Mouse (Mus musculus): ENCODE results near the gene 1600014C10Rik.

The 1600014C10Rik gene

DNA sequence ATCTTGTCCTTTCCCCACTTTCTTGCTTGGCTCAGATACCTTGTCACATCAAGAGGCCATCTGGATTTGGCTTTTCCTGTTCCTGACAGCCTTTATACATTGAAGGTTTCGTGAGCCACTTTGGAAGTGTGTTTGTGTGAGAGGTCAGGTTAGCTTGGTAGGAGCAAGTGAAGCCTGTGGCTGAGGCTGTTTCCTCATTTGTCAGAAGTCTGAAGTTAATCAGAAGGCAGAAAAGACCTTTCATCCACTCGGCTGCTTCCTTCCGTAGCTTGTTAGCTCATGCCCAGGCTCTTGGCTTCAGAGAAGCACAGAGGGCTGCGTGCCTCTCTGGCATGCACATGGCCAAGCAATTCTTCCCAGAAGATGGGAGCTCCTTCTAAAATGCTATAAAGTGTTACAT is 4.8 kb downstream of the 1600014C10Rik start:
- peaks cover 3% of the 10 kb centered on the region; the same call in 1 of the 2 replicates for H3K36me3 ChIP-seq (ENCODE audit: insufficient read depth, low read length)
- H3K4me1 ChIP-seq (replicated peaks; ENCODE audit: low read depth, low read length): peaks cover 50% of the 10 kb centered on the region
- no peaks in the 10 kb centered on the region for H3K9me3 ChIP-seq (ENCODE audit: low read length)
- no peak for TF ChIP-seq NANOG (IDR thresholded peaks at IDR 0.05; ENCODE audit: borderline replicate concordance, low read length)
- no peak for TF ChIP-seq CTCF (conservative IDR thresholded peaks at IDR 0.05; ENCODE audit: low read length)
- TF ChIP-seq POU5F1 (IDR thresholded peaks at IDR 0.05; ENCODE audit: borderline replicate concordance, low read length): no peak
- no peaks in the 10 kb centered on the region for H3K27me3 ChIP-seq (ENCODE audit: insufficient read depth, low read length)
- H3K4me3 ChIP-seq (replicated peaks; ENCODE audit: low read length): no peak overlapping the region

GRCm38 (mm10) chr7:38188281-38189075 is 5.5 kb downstream of the 1600014C10Rik start:
- Histone ChIP-seq H3K4me1 (replicated peaks; ENCODE audit: low read depth, low read length) (peaks cover 46% of the 10 kb centered on the region), H3K27me3 (ENCODE audit: insufficient read depth, low read length) (no peaks in the 10 kb centered on the region), H3K9me3 (ENCODE audit: low read length) (no peaks in the 10 kb centered on the region), H3K4me3 (replicated peaks; ENCODE audit: low read length) (no peak overlapping the region), H3K36me3 (ENCODE audit: insufficient read depth, low read length) (peaks cover 3% of the 10 kb centered on the region; the same call in 1 of the 2 replicates)
- no peak for TF ChIP-seq CTCF (conservative IDR thresholded peaks at IDR 0.05; ENCODE audit: low read length)

- TF ChIP-seq NANOG (IDR thresholded peaks at IDR 0.05; ENCODE audit: borderline replicate concordance, low read length): no peak
- TF ChIP-seq CTCF (conservative IDR thresholded peaks at IDR 0.05; ENCODE audit: low read length): no peak
- TF ChIP-seq POU5F1 (IDR thresholded peaks at IDR 0.05; ENCODE audit: borderline replicate concordance, low read length): no peak
- H3K36me3 ChIP-seq (ENCODE audit: insufficient read depth, low read length): peaks cover 3% of the 10 kb centered on the region; the same call in 1 of the 2 replicates
- H3K4me3 ChIP-seq (replicated peaks; ENCODE audit: low read length): no peak overlapping the region
- H3K27me3 ChIP-seq (ENCODE audit: insufficient read depth, low read length): no peaks in the 10 kb centered on the region
- H3K4me1 ChIP-seq (replicated peaks; ENCODE audit: low read depth, low read length): peaks cover 48% of the 10 kb centered on the region
- no peaks in the 10 kb centered on the region for H3K9me3 ChIP-seq (ENCODE audit: low read length)
Measured at GRCm38 (mm10) chr7:38189136-38189982, 6.3 kb downstream of the 1600014C10Rik start.

- Histone ChIP-seq H3K27me3 (ENCODE audit: insufficient read depth, low read length) (no peaks in the 10 kb centered on the region), H3K36me3 (ENCODE audit: insufficient read depth, low read length) (peaks cover 3% of the 10 kb centered on the region; the same call in 1 of the 2 replicates), H3K4me3 (replicated peaks; ENCODE audit: low read length) (no peak overlapping the region), H3K4me1 (replicated peaks; ENCODE audit: low read depth, low read length) (peaks cover 46% of the 10 kb centered on the region), H3K9me3 (ENCODE audit: low read length) (no peaks in the 10 kb centered on the region)
- TF ChIP-seq NANOG (IDR thresholded peaks at IDR 0.05; ENCODE audit: borderline replicate concordance, low read length): no peak
- TF ChIP-seq CTCF (conservative IDR thresholded peaks at IDR 0.05; ENCODE audit: low read length): peak; percentile 55
Measured at GRCm38 (mm10) chr7:38190056-38190835, 7.2 kb downstream of the 1600014C10Rik start.

DNA sequence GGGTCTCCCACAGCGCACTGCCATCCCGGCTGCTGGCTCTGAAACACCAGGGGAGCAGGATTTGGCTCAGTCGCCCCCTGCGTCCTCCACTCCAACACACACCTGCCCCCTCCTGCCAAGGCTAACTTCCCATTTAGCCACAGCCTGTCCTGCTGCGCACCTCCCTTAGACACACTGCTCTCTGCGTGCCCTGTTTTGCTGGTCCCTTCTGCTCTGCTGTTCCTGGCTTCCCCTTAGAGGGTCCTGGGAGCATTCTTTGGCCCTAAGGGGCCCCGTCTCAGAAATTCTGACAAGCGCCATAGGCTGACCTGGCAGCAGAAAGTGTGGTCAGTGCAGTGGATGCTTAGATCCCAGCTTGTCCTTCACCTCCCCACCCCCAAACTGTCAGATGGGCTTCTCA is 8.1 kb downstream of the 1600014C10Rik start:
- peak overlapping the region; percentile 39; the same call in 1 of the 2 replicates for H3K4me3 ChIP-seq (replicated peaks; ENCODE audit: low read length)
- H3K27me3 ChIP-seq (ENCODE audit: insufficient read depth, low read length): no peaks in the 10 kb centered on the region
- peaks cover 37% of the 10 kb centered on the region for H3K4me1 ChIP-seq (replicated peaks; ENCODE audit: low read depth, low read length)
- H3K9me3 ChIP-seq (ENCODE audit: low read length): no peaks in the 10 kb centered on the region
- TF ChIP-seq CTCF (conservative IDR thresholded peaks at IDR 0.05; ENCODE audit: low read length): no peak
- no peak for TF ChIP-seq POU5F1 (IDR thresholded peaks at IDR 0.05; ENCODE audit: borderline replicate concordance, low read length)
- TF ChIP-seq NANOG (IDR thresholded peaks at IDR 0.05; ENCODE audit: borderline replicate concordance, low read length): no peak
- H3K36me3 ChIP-seq (ENCODE audit: insufficient read depth, low read length): peaks cover 3% of the 10 kb centered on the region; the same call in 1 of the 2 replicates

- Histone ChIP-seq H3K36me3 (ENCODE audit: insufficient read depth, low read length) (peaks cover 3% of the 10 kb centered on the region; the same call in 1 of the 2 replicates), H3K27me3 (ENCODE audit: insufficient read depth, low read length) (no peaks in the 10 kb centered on the region), H3K9me3 (ENCODE audit: low read length) (no peaks in the 10 kb centered on the region), H3K4me3 (replicated peaks; ENCODE audit: low read length) (peak overlapping the region; percentile 39; the same call in 1 of the 2 replicates), H3K4me1 (replicated peaks; ENCODE audit: low read depth, low read length) (peaks cover 36% of the 10 kb centered on the region)
- TF ChIP-seq CTCF (conservative IDR thresholded peaks at IDR 0.05; ENCODE audit: low read length) (peak; percentile 90), POU5F1 (IDR thresholded peaks at IDR 0.05; ENCODE audit: borderline replicate concordance, low read length) (no peak), NANOG (IDR thresholded peaks at IDR 0.05; ENCODE audit: borderline replicate concordance, low read length) (no peak)
Measured at GRCm38 (mm10) chr7:38191571-38191970, 8.6 kb downstream of the 1600014C10Rik start.

DNA sequence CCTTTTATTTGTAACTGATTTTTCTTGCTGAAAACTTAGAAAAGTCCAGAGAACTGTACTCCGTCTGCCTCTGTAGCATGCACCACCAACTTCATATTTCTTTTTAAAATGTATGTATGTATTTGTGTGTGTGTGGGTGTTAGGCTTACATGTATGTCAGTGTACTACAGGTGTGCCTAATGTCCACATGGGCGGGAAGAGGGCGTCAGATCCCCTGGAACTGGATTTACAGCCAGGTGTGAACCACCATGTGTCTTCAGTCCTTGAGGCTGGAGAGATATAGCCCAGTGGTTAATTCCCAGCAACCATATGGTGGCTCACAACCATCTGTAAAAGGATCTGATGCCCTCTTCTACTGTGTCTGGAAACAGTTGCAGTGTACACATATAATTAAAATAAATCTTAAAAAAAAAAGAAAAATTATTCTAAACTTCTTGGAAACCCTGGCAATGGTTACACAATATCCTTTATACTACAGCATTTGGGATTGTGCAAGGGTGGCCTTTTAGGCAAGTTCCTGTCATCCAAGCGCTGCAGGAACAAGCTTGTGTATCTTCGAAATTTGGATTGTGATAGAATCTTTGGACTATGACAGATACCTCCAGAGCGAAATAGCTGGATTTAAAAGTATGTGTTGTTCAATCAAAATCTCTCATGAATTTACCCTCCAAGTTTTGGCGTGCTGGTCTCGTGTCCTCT is 17.0 kb downstream of the 1600014C10Rik start:
- Histone ChIP-seq H3K9me3 (ENCODE audit: low read length) (peaks cover 6% of the 10 kb centered on the region), H3K36me3 (ENCODE audit: insufficient read depth, low read length) (no peaks in the 10 kb centered on the region), H3K4me1 (replicated peaks; ENCODE audit: low read depth, low read length) (peaks cover 43% of the 10 kb centered on the region), H3K4me3 (replicated peaks; ENCODE audit: low read length) (peak overlapping the region; percentile 35; the same call in 1 of the 2 replicates), H3K27me3 (ENCODE audit: insufficient read depth, low read length) (no peaks in the 10 kb centered on the region)
- no peak for TF ChIP-seq POU5F1 (IDR thresholded peaks at IDR 0.05; ENCODE audit: borderline replicate concordance, low read length)
- no peak for TF ChIP-seq CTCF (conservative IDR thresholded peaks at IDR 0.05; ENCODE audit: low read length)
- no peak for TF ChIP-seq NANOG (IDR thresholded peaks at IDR 0.05; ENCODE audit: borderline replicate concordance, low read length)
